ENCODE assay signal across 8 mouse cellular contexts in genomic region chr16:75675871-75676270, GRCm38 (mm10).
A peak's percentile ranks its signal among the peaks of the same experiment; 100 is the strongest.
DNase-seq lines count a peak whose midpoint lies in the region; TF ChIP-seq lines count a peak whose summit lies in the region.

No protein-coding gene starts in this region.

- TF ChIP-seq CTCF in kidney, adult 2 months (conservative IDR thresholded peaks at IDR 0.05; ENCODE audit: insufficient read depth, insufficient read length, low read depth, low read length): 0 out of 2 replicates have a peak, but pooled peaks have one; percentile 4

- no peaks in the 10 kb centered on the region for H3K27me3 ChIP-seq in kidney, adult 2 months (replicated peaks; ENCODE audit: control insufficient read depth, insufficient read depth, low read length)

- DNase-seq in kidney, adult 2 months: peak; percentile 46
- no peak for DNase-seq in kidney, adult 11 months
- DNase-seq in CD4-positive, CD25-positive, alpha-beta regulatory T cell, adult 2 months (ENCODE audit: low read depth, low spot score): peak; percentile 74
- DNase-seq in T-cell, adult 2 months (ENCODE audit: low spot score): peak; percentile 4
- peak; percentile 16 for DNase-seq in fibroblast of lung, adult 2 months (ENCODE audit: low read depth)
- peak; percentile 23 for DNase-seq in left cerebral cortex, postnatal 4 days
- peak; percentile 5 for DNase-seq in right cerebral cortex, adult 18-20 months
- DNase-seq in urinary bladder, adult 2 months (ENCODE audit: low spot score): no peak

- no peak overlapping the region for H3K4me3 ChIP-seq in kidney, adult 2 months (ENCODE audit: insufficient read depth, low read depth, low read length)

- no peaks in the 10 kb centered on the region for H3K4me1 ChIP-seq in kidney, adult 2 months (ENCODE audit: control insufficient read depth, insufficient read depth, low read length)

- no peaks in the 10 kb centered on the region for H3K36me3 ChIP-seq in kidney, adult 2 months (ENCODE audit: control insufficient read depth, insufficient read depth, low read length)

- intact Hi-C loops in left cerebral cortex, postnatal 4 days (cut with DNase I): loop anchor here (5.0 kb wide), 1 partner anchor 1221 kb away; no protein-coding TSS in a partner anchor

- WGBS in kidney, adult 2 months: 57% methylated on average over 2 of the region's 2 CpGs

- no peak for TF ChIP-seq POLR2A in kidney, adult 2 months (IDR thresholded peaks at IDR 0.05; ENCODE audit: low read depth, low read length)

- H3K27ac ChIP-seq in kidney, adult 2 months (ENCODE audit: insufficient read depth, low read depth, low read length): no peak overlapping the region

Comparison
In these comparisons a context has a peak if more than half of its experiments do, and no peak if none do; other contexts are left out.
1. DNase-seq: peak in kidney, adult 2 months (single experiment), CD4-positive, CD25-positive, alpha-beta regulatory T cell, adult 2 months (single experiment), T-cell, adult 2 months (single experiment), fibroblast of lung, adult 2 months (single experiment), left cerebral cortex, postnatal 4 days (single experiment) and right cerebral cortex, adult 18-20 months (single experiment); none in kidney, adult 11 months (single experiment) and urinary bladder, adult 2 months (single experiment).